Mouse (Mus musculus) heart, adult 2 months (tissue): ENCODE measurements around the gene Trim28.

Experiments
- EP300 ChIP-seq: fragments of 200-500 bp; IDR thresholded peaks from 2 replicates; pipeline ENCODE4 v1.6.1; 2011; ENCODE audit warnings: low read depth, low read length, control low read depth; ENCODE audit not compliant: insufficient read depth
- POLR2A ChIP-seq: fragments of 200-500 bp; IDR thresholded peaks from 2 replicates; pipeline ENCODE4 v1.6.1; 2011; ENCODE audit warnings: mild to moderate bottlenecking, low read depth, low read length, control low read depth; ENCODE audit not compliant: insufficient read depth

DNA sequence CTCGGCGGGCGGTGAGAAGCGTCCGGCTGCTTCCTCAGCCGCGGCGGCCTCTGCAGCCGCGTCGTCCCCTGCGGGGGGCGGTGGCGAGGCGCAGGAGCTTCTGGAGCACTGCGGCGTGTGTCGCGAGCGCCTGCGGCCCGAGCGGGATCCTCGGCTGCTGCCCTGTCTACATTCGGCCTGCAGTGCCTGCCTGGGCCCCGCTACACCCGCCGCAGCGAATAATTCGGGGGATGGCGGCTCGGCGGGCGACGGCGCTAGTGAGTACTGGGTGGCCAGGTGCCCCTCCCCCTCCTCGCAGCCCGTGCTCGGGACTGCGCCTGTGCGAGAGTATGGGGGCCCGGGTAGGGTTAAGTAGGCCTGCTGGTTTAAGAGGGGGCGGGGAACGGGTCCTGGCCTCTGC, 25.9 kb downstream of the Trim28 start:
- no peak for TF ChIP-seq EP300
- no peak for TF ChIP-seq POLR2A
